Mouse (Mus musculus): ENCODE measurements at regions not wholly inside any gene's neighbourhood (a gene's known extent, or its start where the extent isn't known, plus 50 kb on each side); places are given as distances from the start of the nearest gene placed in this dataset.

- TF ChIP-seq CTCF (IDR thresholded peaks at IDR 0.05; ENCODE audit: low read depth, low read length) (no peak), POLR2AphosphoS5 (IDR thresholded peaks at IDR 0.05; ENCODE audit: insufficient replicate concordance, low read depth, low read length) (no peak)
These were observed 485.5 kb upstream of the Cdh11 start for GRCm38 (mm10) chr8:103270815-103271553.

Data from G1E (cell line).